In genomic region chr1:39336788-39337187, GRCm38 (mm10) we compare ENCODE assay signal across 24 mouse cellular contexts. TPM values are rescaled to one million over a fixed set of nuclear protein-coding genes. Genes with fewer than 3 reads are reported as not detected.
DNase-seq lines count a peak whose midpoint lies in the region; ATAC-seq and TF ChIP-seq lines count a peak whose summit lies in the region.
"Had no signal": no experiment of that assay in that cellular context is flagged by ENCODE, and none has a peak within 500 bp of the region (broad histone marks: within the 10 kb centered on the region; RNA-seq: fewer than 3 reads in every experiment).

No protein-coding gene starts in this region.

- 0 out of 2 replicates have a peak, but pooled peaks have one; percentile 14 for ATAC-seq in frontal cortex, adult (ENCODE audit: low TSS enrichment)
- no peak for ATAC-seq in monocyte, adult 5-6 weeks (replicated peaks; ENCODE audit: insufficient number of reproducible peaks, low FRiP score, low TSS enrichment, poor library complexity, severe bottlenecking)
- ATAC-seq: intestine, postnatal 0 days; midbrain, embryonic 13.5 days had no signal

- no peak for TF ChIP-seq POLR2A in lung, adult 2 months (IDR thresholded peaks at IDR 0.05; ENCODE audit: borderline replicate concordance, extremely low read depth, low read depth, low read length)

- WGBS in lung, adult 2 months: 77% methylated on average over 8 of the region's 8 CpGs

- no peak for TF ChIP-seq CTCF in lung, adult 2 months (IDR thresholded peaks at IDR 0.05; ENCODE audit: insufficient read depth, low read length)

- DNase-seq in cerebellum, postnatal 14 days: peak; percentile 24 to 46
- DNase-seq in cerebellum, adult 8-10 months: no peak
- DNase-seq in frontal cortex, postnatal 25 days (ENCODE audit: low spot score in 2 of 2): no peak
- peak; percentile 18 for DNase-seq in lung, postnatal 10 days
- DNase-seq in lung, adult 2 months: no peak
- DNase-seq: adrenal gland, adult 8-10 months; cerebellum, adult 18-20 months; gastrocnemius, postnatal 10 days; heart, postnatal 10 days; kidney, adult 9 months; kidney, postnatal 10 days; retina, postnatal 1 day; right cerebral cortex, postnatal 25 days; spleen, adult 18-20 months; thymus, adult 18-20 months; thymus, postnatal 25 days had no signal

- H3K4me3 ChIP-seq in lung, adult 2 months (replicated peaks; ENCODE audit: extremely low read depth, low read depth, low read length): no peak overlapping the region
- H3K4me3 ChIP-seq: heart, embryonic 13.5 days; liver, embryonic 15.5 days; lung, embryonic 15.5 days; midbrain, embryonic 13.5 days; neural tube, embryonic 15.5 days had no signal

- H3K4me1 ChIP-seq in lung, adult 2 months (ENCODE audit: control insufficient read depth, insufficient read depth, low read length): no peaks in the 10 kb centered on the region
- H3K4me1 ChIP-seq: liver, embryonic 15.5 days; midbrain, embryonic 13.5 days had no signal

RNA-seq across cellular contexts. Expression of gene Rpl31, which starts 30.9 kb away (rescaled TPM):
- polyA plus RNA-seq in lung, adult 2 months (2012; rRNA removed): 157 and 201 TPM in 2 replicates
- total RNA-seq in monocyte, adult 5-6 weeks (2017): 264 to 334 TPM (median 266 TPM) in 3 replicates

Comparison
In these comparisons a context has a peak if more than half of its experiments do, and no peak if none do; other contexts are left out.
1. DNase-seq: peak in cerebellum, postnatal 14 days (2 of 2) and lung, postnatal 10 days (single experiment); none in cerebellum, adult 8-10 months (single experiment), frontal cortex, postnatal 25 days (0 of 2) and lung, adult 2 months (single experiment).